Mouse (Mus musculus) spleen, adult 2 months (tissue): ENCODE data around the gene Zbtb9. TPM values are rescaled to one million over a fixed set of nuclear protein-coding genes. Genes with fewer than 3 reads are reported as not detected.
"Not testable (repeated sequence)": the region's sequence is repeated elsewhere in the genome, so short reads cannot be mapped to it uniquely, and the experiment has no call there.

ENCODE experiments used
- DNase-seq, 2 experiments: peaks; one replicate each; pipeline versions ENCODE4 v3.0.0 to v3.0.0-alpha.2; 2012 to 2021; ENCODE audit warnings: low spot score in 2 of 2, low read depth in 1 of 2
- H3K27ac ChIP-seq: fragments of 200-500 bp; 2 replicates; pipeline ENCODE4 v1.5.1; 2012; ENCODE audit warnings: low read length, inconsistent platforms; ENCODE audit not compliant: insufficient read depth
- H3K27me3 ChIP-seq: fragments of 200-500 bp; 2 replicates; pipeline ENCODE4 v1.6.1; 2012; ENCODE audit warnings: mild to moderate bottlenecking, moderate library complexity, low read length, inconsistent platforms; ENCODE audit not compliant: control insufficient read depth, insufficient read depth
- H3K36me3 ChIP-seq: fragments of 200-500 bp; 2 replicates; pipeline ENCODE4 v1.6.1; 2012; ENCODE audit warnings: mild to moderate bottlenecking, low read length, inconsistent platforms; ENCODE audit not compliant: control insufficient read depth, insufficient read depth
- H3K4me1 ChIP-seq: fragments of 200-500 bp; 2 replicates; pipeline ENCODE4 v1.6.1; 2011; ENCODE audit warnings: inconsistent platforms; ENCODE audit not compliant: control insufficient read depth, insufficient read depth, insufficient read length
- H3K4me3 ChIP-seq: fragments of 200-500 bp; 2 replicates; pipeline ENCODE4 v1.5.1; 2011; ENCODE audit warnings: mild to moderate bottlenecking, inconsistent platforms; ENCODE audit not compliant: insufficient read depth, insufficient read length; ENCODE audit errors: extremely low read depth
- CTCF ChIP-seq: fragments of 200-500 bp; IDR thresholded peaks from 2 replicates; pipeline ENCODE4 v1.5.1; 2011; ENCODE audit warnings: mild to moderate bottlenecking, inconsistent platforms; ENCODE audit not compliant: insufficient read depth, insufficient read length, insufficient replicate concordance; ENCODE audit errors: extremely low read depth
- POLR2A ChIP-seq: fragments of 200-500 bp; IDR thresholded peaks from 2 replicates; pipeline ENCODE4 v1.6.1; 2011; ENCODE audit warnings: low read depth, low read length, inconsistent platforms
- WGBS: fragments of 180-500 bp; shearing (Covaris S2); methylation state at CpG from one replicate; pipeline ENCODE4 v1.1.7; 2018; 5-methylcytosine and 5-hydroxymethylcytosine counted together
- polyA plus RNA-seq: library from polyadenylated mRNA; depleted of rRNA; stranded (reverse); fragments of >200 nt; gene quantifications from 2 replicates; pipeline ENCODE4 v1.2.3, GENCODE M21; 2012; rRNA removed

Zbtb9 gene
- 13.7 and 25.0 TPM in 2 replicates for polyA plus RNA-seq

GRCm38 (mm10) chr17:26972703-26973574 is at the start of gene Zbtb9:
Gene Zbtb9, plus strand, starts transcription at chr17:26973167.
- under 1% methylated on average over 75 of the region's 75 CpGs for WGBS
- Histone ChIP-seq H3K4me1 (peaks cover 13% of the 10 kb centered on the region; the same call in 1 of the 2 replicates), H3K4me3 (peak within 1 kb of the TSS; percentile 81), H3K27me3 (no peaks in the 10 kb centered on the region), H3K36me3 (peaks cover 11% of the 10 kb centered on the region), H3K27ac (peak within 1 kb of the TSS; percentile 84)
- TF ChIP-seq CTCF (no peak), POLR2A (peak; percentile 88)
- DNase-seq: peak; percentile 90 to 98

- H3K27me3 ChIP-seq, H3K27ac ChIP-seq, H3K4me3 ChIP-seq, H3K4me1 ChIP-seq, H3K36me3 ChIP-seq, DNase-seq: not testable (repeated sequence)
- 98% methylated on average over 9 of the region's 9 CpGs for WGBS
Observed at GRCm38 (mm10) chr17:26925414-26925813, 47.6 kb upstream of the Zbtb9 start.

- DNase-seq: not testable (repeated sequence)
- peak; percentile 33; the same call in 1 of the 2 replicates for TF ChIP-seq CTCF
- 72% methylated on average over 7 of the region's 7 CpGs for WGBS
Observed at GRCm38 (mm10) chr17:26931795-26932194, 41.2 kb upstream of the Zbtb9 start.

GRCm38 (mm10) chr17:26932839-26933398 is 40.0 kb upstream of the Zbtb9 start, which contains the start of gene Phf1:
Gene Phf1, plus strand, starts transcription at chr17:26933052.
- TF ChIP-seq CTCF (no peak), POLR2A (peak; percentile 34; the same call in 1 of the 2 replicates)
- Histone ChIP-seq H3K27ac (peak within 1 kb of the TSS; percentile 81), H3K27me3 (no peaks in the 10 kb centered on the region), H3K4me1 (peaks cover 15% of the 10 kb centered on the region; the same call in 1 of the 2 replicates), H3K36me3 (peaks cover 30% of the 10 kb centered on the region), H3K4me3 (peak within 1 kb of the TSS; percentile 87)
- peak; percentile 88 to 99 for DNase-seq
- WGBS: under 1% methylated on average over 41 of the region's 43 CpGs

More at GRCm38 (mm10) chr17:26931795-26932194, 41.2 kb upstream of the Zbtb9 start:
- Histone ChIP-seq H3K4me1 (peaks cover 11% of the 10 kb centered on the region; the same call in 1 of the 2 replicates), H3K36me3 (peaks cover 21% of the 10 kb centered on the region)
- H3K4me3 ChIP-seq, H3K27ac ChIP-seq, H3K27me3 ChIP-seq: not testable (repeated sequence)

GRCm38 (mm10) chr17:26933419-26933818 is 39.5 kb upstream of the Zbtb9 start:
- TF ChIP-seq CTCF (no peak), POLR2A (no peak)
- Histone ChIP-seq H3K27ac (peak overlapping the region; percentile 81), H3K36me3 (peaks cover 30% of the 10 kb centered on the region), H3K4me1 (peaks cover 20% of the 10 kb centered on the region; the same call in 1 of the 2 replicates), H3K27me3 (no peaks in the 10 kb centered on the region), H3K4me3 (peak overlapping the region; percentile 87)
- WGBS: 5% methylated on average over 13 of the region's 13 CpGs
- no peak for DNase-seq

GRCm38 (mm10) chr17:26933885-26934827 is 38.8 kb upstream of the Zbtb9 start:
- TF ChIP-seq POLR2A: no peak
- Histone ChIP-seq H3K27me3 (no peaks in the 10 kb centered on the region), H3K27ac (no peak overlapping the region), H3K36me3 (peaks cover 29% of the 10 kb centered on the region), H3K4me1 (peaks cover 20% of the 10 kb centered on the region; the same call in 1 of the 2 replicates), H3K4me3 (peak overlapping the region; percentile 87; the same call in 1 of the 2 replicates)
- DNase-seq: no peak
- WGBS: 81% methylated on average over 16 of the region's 16 CpGs
